9 mouse cellular contexts compared by ENCODE assay signal in genomic region chr6:31095943-31096714, GRCm38 (mm10).
DNase-seq lines count a peak whose midpoint lies in the region; ATAC-seq and TF ChIP-seq lines count a peak whose summit lies in the region.
"Had no signal": no experiment of that assay in that cellular context is flagged by ENCODE, and none has a peak within 500 bp of the region (broad histone marks: within the 10 kb centered on the region; RNA-seq: fewer than 3 reads in every experiment).

No protein-coding gene starts in this region.

- peak overlapping the region; percentile 20; the same call in 1 of the 2 replicates for H3K4me2 ChIP-seq in neural tube, embryonic 12.5 days (replicated peaks)
- H3K4me2 ChIP-seq: stomach, embryonic 15.5 days had no signal

- H3K27me3 ChIP-seq in neural tube, embryonic 12.5 days (replicated peaks), result no peaks in the 10 kb centered on the region
- H3K27me3 ChIP-seq: stomach, embryonic 15.5 days had no signal

- H3K4me3 ChIP-seq in embryonic fibroblast, embryonic 13.5 days (ENCODE audit: insufficient read depth, low read length), result no peak overlapping the region
- no peak overlapping the region for H3K4me3 ChIP-seq in neural tube, embryonic 12.5 days
- H3K4me3 ChIP-seq: stomach, embryonic 15.5 days had no signal

- H3K4me1 ChIP-seq in embryonic fibroblast, embryonic 13.5 days (ENCODE audit: control insufficient read depth, insufficient read depth, low read length), result peaks cover 28% of the 10 kb centered on the region
- H3K4me1 ChIP-seq in neural tube, embryonic 12.5 days, result peaks cover 11% of the 10 kb centered on the region

- TF ChIP-seq POLR2A in embryonic fibroblast, embryonic 13.5 days (IDR thresholded peaks at IDR 0.05; ENCODE audit: low read depth, low read length), result 0 out of 2 replicates have a peak, but pooled peaks have one; percentile 29

- TF ChIP-seq CTCF in embryonic fibroblast, embryonic 13.5 days (IDR thresholded peaks at IDR 0.05; ENCODE audit: borderline replicate concordance, insufficient read depth, low read length), result no peak

- peak; percentile 33 for ATAC-seq in frontal cortex, adult (ENCODE audit: low TSS enrichment)
- 0 out of 2 replicates have a peak, but pooled peaks have one; percentile 41 for ATAC-seq in neural tube, embryonic 12.5 days (ENCODE audit: low FRiP score, low read depth)
- ATAC-seq in monocyte, adult 5-6 weeks (replicated peaks; ENCODE audit: insufficient number of reproducible peaks, low FRiP score, low TSS enrichment, poor library complexity, severe bottlenecking), result no peak

- intact Hi-C loops in heart, postnatal 10 days (cut with DNase I), result no loop called here

- peak overlapping the region; percentile 56 for H3K27ac ChIP-seq in embryonic fibroblast, embryonic 13.5 days (ENCODE audit: insufficient read depth, low read length)
- 0 out of 2 replicates have a peak overlapping the region, but pooled peaks have one; percentile 27 for H3K27ac ChIP-seq in neural tube, embryonic 12.5 days
- H3K27ac ChIP-seq: stomach, embryonic 15.5 days had no signal

- H3K9me3 ChIP-seq in neural tube, embryonic 12.5 days, result no peaks in the 10 kb centered on the region
- H3K9me3 ChIP-seq: stomach, embryonic 15.5 days had no signal

- no peak for DNase-seq in frontal cortex, postnatal 25 days (ENCODE audit: low spot score in 2 of 2)
- peak; percentile 49 for DNase-seq in ZHBTc4 (ENCODE audit: low read depth, low spot score)
- peak; percentile 62 to 74 for DNase-seq in heart, postnatal 10 days
- DNase-seq in thymus, postnatal 0 days (ENCODE audit: low spot score), result no peak

- WGBS in neural tube, embryonic 12.5 days, result 48% methylated on average over 21 of the region's 21 CpGs

- no peaks in the 10 kb centered on the region for H3K36me3 ChIP-seq in neural tube, embryonic 12.5 days
- H3K36me3 ChIP-seq: stomach, embryonic 15.5 days had no signal

- H3K9ac ChIP-seq in neural tube, embryonic 12.5 days, result no peak overlapping the region
- H3K9ac ChIP-seq: stomach, embryonic 15.5 days had no signal

Comparison
In these comparisons a context has a peak if more than half of its experiments do, and no peak if none do; other contexts are left out.
1. DNase-seq: peak in ZHBTc4 (single experiment) and heart, postnatal 10 days (2 of 2); none in frontal cortex, postnatal 25 days (0 of 2) and thymus, postnatal 0 days (single experiment).